Mouse (Mus musculus) natural killer cell, adult 2 months (primary cell): ENCODE measurements at regions not wholly inside any gene's neighbourhood (a gene's known extent, or its start where the extent isn't known, plus 50 kb on each side); places are given as distances from the start of the nearest gene placed in this dataset.

Source experiments
- DNase-seq, 2 experiments: peaks; one replicate each; pipeline ENCODE4 v3.0.0; 2022; ENCODE audit warnings: low spot score in 2 of 2

DNA sequence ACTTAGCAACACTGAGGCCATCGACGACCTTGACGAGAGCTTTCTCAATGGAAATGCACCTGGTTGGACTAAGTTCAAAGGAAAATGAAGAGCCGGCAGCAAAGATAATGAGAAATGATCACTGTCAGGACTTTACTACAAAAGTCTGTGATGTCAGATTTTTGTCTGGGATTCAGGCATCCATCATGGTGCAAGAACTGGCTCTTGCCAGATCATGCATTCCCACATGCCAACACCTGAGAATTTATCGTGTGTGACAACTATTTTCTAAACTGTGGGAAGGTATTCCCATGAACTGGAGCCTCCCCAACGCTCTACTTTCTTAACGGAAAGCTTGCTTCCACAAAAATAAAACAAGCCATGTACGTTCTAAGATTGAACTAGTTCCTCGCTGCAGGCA, 58.1 kb downstream of the Irx6 start:
- no peak for DNase-seq

DNA sequence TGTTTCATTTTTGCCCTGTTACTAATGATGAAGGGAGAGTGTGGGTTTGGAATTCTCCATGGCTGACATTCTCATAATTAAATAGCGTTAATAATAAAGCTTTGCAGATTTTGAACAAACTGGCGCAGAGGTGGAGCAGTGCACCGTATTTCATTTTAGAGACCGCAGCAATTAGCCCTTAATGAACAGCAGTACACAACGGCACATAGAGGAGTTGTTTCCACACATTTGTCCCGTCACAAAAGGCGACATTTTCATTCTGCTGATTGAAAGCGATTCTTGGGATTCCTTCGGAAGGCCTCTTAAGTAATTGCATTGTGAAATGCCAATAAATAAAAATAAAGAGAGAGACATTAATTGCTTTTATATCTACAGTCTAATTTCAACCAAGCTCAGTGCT, 61.6 kb downstream of the Irx6 start:
- no peak for DNase-seq

DNA sequence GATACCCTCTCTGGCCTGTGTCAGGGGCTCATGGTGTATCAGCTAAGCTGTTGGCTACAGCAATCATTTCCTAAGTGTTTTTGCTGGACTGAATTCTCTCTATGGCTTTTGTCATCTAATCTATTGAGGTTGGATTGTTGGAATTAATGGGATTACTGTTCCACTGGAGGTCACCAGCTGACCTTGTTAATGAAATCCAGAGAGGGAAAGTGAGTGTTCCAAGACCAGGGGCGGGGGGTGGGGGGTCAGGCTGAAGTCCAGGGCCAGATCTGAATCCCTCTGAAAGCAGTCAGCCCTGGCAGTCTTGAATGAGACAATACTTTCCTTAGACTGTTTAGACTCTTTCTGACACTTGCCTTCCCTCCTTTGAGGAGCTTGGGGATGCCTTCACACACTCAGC, 64.0 kb downstream of the Irx6 start:
- no peak for DNase-seq

DNA sequence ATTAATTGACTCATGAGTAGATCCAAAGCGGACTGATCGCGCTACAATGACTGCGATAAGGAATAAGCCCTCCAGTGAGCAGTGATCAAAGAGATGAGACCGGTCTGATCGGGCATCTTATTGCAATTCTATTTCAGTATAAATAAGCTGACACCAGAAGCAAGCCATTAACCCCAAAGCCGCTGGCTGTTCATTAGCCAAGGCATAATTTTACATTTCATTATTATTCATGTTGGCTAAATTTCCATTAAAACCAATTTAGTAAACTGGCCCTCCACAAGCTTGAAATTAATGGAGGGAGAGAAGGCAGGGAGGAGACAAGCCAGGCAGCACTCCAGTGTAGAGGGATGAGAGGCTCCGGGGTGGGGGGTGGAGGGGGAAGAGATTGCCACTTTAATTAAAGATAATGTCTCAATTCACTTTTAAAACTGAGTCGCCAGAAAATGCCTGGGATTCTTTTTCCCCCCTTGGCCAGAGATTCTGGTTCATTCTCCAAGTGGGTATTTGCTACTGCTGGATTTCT, 66.3 kb downstream of the Irx6 start:
- DNase-seq = no peak

DNA sequence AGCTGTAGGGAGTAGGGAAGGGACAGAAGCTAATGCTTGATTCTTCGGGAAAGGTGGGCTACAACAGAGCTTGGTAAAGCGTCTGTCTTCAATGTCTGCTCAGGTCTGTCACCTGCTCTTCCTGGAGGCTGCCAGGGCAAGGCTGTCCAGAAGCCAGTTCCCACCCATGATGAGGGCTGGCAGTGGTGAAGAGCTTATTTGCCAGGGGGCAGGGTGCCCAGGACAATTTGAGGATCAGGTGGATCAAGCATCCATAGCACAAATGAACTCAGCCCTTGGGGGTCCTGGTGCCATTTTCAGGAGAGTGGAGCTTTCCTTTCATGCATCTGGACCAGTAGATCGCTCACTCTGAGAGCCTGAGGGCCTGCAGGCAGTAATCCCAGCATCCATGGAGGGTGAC, 67.7 kb downstream of the Irx6 start:
- DNase-seq = no peak

DNA sequence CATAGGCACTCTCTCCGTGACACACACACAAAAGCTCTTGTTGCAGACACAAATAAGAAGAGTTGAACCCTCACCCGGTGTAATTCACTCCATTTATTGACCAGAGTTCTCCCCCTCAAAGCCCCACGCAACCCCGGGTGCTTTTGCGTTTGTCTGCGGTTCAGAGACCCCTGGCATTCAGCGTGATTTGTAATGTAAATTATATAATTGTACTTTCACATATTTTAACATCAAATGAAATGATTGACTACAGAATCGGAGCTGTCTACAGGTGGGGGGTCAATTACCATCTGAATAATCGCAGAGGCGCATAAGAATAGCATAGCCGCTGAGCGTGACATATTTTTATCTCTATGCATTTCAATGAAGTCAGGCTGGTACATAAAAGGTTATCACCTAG, 69.0 kb downstream of the Irx6 start:
- DNase-seq = no peak

DNA sequence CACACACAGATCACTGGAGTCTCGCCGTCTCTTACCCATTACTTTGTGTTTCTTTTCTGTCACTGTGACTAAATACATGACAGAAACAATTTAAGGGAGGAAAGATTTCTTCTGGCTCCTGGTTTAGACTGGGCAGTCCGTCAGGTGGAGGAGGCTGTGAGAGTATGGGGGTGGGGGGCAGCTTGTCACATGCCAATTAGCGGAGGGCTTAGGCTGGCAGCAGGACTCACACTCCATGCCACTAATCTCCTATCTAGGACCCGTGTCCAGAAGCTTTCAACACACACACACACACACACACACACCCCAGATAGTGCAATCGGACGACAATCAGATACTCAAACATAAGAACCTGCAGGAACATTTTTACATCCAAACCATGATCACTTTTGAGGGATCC, 73.0 kb downstream of the Irx6 start:
- DNase-seq = no peak

DNA sequence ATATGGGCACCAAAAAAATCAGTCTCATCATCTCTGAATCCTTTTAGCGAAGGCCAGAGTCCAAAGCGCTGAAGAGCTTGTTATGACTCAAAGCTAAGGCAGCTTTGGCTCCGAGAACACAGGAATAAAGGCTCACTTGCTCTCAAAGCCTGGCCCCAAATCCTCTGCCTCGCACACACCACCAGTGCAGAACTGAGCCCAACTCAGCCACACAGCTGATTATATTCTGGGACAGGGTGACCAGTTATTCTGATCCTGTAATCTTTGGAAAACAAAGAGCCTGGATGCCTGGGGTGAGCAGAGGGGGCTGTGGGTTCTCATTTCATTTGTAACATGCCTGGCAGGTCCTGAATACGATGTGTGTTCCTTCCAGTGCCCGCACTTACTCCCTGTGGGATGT, 73.9 kb downstream of the Irx6 start:
- no peak for DNase-seq

DNA sequence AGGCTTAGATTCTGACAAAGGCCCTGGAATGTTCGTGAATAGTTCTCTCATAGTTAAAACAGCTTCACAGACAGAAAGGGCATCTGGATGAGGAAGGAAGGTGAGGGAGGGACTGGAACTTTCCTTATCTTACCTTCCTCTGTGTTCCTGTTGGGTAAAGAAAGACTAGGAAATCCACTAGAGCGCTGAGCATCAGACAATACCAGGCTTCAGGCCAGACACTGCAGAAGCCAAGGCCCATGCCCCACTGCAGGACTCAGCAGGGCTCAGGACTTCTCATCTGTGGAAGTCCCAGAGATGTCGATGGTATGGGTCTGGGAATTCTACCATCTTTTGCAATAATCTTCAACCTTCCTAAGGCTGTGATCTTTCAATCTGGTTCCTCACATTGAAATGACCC, 67.2 kb upstream of the Mmp2 start:
- DNase-seq = no peak

DNA sequence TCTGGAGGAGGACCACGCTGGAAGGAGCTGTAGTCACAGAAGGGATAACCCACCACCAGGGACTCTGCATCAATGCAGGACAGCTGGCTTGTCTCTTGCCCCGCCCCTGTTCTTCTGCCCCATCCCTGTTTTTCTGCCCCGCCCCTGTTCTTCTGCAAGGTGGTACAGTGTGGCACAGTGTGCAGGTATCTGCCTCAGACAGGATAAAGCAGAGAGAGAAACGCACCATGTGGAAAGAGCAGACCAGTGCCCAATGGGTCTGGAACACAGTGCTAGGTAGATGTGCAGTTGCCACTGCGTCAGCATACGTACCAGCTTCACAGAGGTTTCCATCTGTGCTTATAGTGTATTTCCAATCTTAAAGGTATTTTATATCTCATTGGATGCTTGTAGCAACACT, 66.2 kb upstream of the Mmp2 start:
- DNase-seq = no peak

DNA sequence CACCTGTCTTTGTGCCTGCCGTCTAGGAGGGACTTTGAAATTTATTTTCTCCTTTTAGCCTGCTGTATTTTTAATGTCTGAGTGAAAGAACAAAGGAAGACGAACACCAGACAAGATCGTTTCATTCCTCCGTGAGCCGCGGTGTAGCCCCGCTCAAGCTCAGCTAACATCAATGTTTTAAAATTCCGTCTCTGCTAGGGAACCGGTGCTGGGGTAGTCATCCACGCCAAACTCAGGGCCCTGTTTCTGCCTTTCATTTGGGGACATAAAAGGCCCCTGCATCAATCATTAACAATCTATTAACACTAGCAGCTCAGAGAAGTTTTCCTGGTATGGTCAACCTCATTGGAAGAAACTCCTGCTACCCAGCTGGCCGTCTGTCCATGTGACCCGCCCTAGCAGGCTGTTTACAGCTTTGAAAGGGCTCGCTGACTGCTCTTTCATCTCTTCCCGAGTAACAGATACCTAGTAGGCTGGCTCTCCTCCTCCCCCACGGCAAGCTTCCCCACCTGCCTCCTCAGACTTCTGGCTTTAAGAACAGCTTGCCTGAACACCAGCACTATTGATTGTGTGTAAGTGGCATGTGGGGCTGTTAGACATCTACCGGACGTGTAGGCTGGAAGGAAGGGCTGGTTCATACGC, 65.0 kb upstream of the Mmp2 start:
- no peak for DNase-seq

DNA sequence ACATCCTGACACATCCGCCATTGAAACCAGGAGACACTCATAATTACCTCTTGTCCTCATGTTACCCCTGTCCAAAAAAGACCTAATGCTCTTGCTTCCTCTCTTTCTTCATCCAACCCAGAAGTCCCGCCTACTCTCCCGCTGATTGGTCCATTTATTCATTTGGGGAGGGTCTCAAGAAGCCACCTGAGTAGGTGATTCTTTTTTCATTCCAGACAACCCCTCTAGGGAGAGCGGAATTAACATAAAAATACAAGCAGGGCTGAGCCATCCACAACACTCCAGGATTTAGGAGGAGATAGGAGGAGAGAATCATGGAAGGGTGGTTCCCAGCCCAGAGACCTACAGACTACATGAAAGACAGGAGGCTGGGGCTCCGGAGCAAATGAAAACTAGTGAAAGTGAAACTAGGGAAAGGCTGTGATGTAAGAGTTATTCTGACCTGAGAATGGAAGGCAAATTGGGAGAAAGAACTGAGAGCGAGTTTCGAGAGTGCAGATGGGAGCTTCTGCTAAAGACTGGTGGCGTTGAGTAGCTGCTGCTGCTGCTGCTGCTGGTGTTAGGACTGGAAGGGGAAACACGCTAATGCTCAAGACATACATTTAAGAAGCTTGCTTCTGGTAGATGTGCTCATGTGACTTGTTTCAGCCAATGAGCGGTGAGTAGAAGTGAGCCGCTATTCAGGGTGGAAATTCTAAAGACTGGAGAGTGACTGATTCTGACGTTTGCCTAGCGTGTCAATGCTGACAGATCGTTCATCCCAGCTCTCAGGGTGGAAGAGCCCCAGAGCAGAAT, 55.0 kb upstream of the Mmp2 start:
- peak; percentile 16 to 23 for DNase-seq

DNA sequence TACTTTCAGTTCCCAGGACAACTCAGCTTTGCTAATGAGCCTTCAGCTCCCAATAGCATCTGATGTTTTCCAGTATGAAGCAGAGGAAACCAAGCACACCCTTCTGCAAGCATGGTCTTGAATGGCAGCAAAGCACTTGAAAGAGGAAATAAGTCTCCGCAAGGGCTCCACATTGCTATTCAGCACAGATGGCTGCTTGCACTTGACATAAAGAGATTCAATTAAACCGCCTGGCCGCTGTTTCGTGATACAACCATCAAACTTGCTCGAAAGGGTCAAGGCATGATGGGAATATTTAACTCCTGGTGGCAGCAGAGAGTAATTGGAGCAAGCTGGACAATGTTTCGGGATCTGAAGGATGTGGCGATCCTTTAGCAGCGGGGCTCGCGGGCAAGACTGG, 54.3 kb upstream of the Mmp2 start:
- no peak for DNase-seq

DNA sequence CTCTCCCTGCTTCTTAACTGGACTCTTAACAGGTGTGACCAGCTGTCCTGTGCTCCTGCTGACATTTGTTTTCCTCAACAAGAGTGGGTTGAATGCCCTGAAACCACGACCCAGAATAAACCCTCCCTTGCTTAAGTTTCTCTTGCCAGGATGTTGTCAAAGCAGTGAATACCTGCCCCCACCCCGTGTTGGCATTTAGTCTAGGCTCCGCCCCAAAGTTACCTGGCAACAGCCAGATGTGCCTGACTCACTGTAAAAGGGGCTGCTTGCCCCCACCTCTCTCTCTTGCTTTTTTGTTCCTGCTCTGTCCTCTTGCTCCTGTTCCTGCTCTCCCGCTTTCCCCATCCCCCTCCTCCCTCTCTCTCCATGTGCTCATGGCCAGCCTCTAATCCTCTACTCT, 51.9 kb upstream of the Mmp2 start:
- DNase-seq = no peak

DNA sequence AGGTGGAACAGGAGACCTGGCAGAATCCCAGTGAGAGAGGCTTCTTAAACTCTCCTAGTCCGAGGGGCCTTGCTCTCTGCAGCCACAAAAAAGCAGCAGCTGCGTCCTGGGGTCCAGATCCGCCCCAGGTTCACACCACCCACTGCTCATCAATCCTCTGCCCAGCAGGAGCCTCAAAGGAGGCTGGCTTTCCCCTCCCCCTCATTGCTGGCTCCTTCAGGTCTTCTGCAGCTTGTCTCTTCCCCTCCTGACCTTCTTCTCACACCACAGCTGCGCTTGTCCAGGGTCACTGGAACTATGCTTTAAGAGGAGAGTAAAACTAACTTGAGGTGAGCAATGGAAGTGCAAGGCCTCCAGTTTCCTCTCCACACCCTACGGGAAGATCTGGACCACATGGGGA, 50.0 kb upstream of the Mmp2 start:
- no peak for DNase-seq
